Mouse (Mus musculus): Measurements from ENCODE around the gene Dusp11. TPM values are rescaled to one million over a fixed set of nuclear protein-coding genes. Genes with fewer than 3 reads are reported as not detected.
"Not testable (repeated sequence)": the region's sequence is repeated elsewhere in the genome, so short reads cannot be mapped to it uniquely, and the experiment has no call there.

The Dusp11 gene
- total RNA-seq, 4 experiments from 2014 or later = 19.5 to 23.2 (median 22.1) TPM

DNA sequence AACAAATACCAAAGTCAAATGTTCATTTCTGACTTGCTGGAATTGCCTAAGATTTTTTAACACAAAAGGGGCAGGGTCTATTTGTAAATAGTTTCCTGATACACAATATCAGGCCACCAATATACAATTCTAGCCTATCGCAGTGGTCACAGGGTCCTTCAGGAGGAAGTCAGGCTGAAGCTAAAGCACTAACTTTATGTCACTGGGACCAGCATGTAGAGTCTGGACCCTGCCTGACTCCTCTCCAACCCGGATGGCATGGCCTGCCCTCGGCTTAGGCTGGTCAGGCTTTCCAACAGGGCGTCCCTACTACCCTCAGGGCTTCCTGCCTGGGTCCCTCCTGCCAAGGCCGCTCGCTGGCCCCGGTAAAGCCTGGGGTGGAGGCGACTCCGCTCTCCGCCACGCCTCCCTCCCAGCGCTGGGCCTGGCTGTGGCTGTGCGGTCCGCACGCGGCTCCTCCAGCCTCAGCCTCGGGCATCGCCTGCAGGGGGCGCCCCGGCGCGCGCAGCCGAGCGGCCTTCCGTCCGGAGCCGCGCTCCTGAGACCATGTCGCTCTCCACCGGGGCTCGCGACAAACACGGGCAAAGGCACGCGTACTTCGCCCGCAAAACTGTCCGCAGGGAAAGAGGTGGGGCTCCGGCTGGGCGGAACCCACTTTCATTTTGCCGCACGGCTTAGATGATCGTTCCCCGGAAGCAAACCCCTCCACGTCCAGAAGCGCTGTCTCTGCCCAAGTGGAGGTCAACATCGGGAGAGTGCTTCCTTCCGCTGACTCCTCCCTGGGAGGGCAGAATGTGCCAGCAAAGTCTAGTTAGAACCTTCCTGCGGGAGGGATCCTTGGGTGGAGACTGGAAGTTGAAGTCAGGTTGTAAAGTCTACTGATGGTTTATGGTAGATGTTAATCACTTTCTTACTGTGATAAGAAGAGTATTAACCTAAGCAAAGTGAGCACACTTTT lies 24.7 kb downstream of the Dusp11 start:
- DNase-seq (ENCODE audit: low spot score in 2 of 2) = peak; percentile 72 to 82

- DNase-seq (ENCODE audit: low spot score in 2 of 2) = no peak
Observed at GRCm38 (mm10) chr6:85935646-85936045, 25.8 kb downstream of the Dusp11 start.

- DNase-seq (ENCODE audit: low spot score in 2 of 2) = no peak
Observed at GRCm38 (mm10) chr6:85934047-85934446, 27.4 kb downstream of the Dusp11 start.

- no peak for DNase-seq (ENCODE audit: low spot score in 2 of 2)
Observed at GRCm38 (mm10) chr6:85929312-85929711, 32.2 kb downstream of the Dusp11 start.

DNA sequence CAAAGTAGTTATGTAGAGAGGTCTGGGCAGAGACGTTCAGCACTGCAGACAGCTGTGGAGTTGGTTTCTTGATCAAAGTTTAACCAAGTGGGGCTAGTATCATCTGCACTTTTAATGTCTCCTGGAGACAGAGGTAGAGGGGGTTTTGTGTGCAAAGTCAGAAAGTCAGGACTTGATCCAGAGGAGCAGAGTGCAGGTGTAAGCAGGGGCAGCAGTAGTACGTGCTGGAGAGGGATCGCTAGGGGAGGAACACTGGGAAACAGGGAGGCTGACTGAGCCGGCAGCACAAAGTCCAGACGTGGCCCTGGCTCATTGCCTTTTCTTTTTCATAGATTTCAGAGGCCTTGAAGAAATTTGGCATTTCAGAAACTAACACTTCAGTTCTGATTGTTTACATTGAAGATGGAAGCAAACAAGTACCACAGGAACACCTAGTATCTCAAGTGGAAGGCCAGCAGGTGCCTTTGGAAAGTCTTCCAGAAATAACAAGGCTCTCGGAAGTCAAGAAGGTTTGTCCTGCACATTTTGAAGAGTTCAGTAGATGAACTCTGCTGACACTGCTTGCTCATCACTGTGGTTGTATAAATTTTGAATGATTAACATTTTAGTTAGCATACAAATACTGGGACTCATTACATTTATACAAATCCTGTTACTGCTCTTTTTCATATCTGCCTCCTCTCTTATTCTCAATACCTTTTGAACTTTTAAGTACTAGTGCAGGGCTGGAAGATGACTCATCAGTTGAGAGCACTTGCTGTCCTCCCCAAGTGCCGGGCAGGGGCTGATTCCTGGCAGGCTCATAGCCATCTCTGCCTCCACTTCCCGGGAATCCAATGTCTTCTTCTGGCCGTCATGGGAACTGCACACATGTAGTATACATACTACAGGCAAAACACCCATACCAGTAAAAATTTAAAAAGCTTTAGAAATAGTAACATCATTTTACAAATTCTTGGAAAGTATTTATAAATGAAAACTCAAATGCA lies 33.7 kb downstream of the Dusp11 start:
- DNase-seq (ENCODE audit: low spot score in 2 of 2) = no peak

DNA sequence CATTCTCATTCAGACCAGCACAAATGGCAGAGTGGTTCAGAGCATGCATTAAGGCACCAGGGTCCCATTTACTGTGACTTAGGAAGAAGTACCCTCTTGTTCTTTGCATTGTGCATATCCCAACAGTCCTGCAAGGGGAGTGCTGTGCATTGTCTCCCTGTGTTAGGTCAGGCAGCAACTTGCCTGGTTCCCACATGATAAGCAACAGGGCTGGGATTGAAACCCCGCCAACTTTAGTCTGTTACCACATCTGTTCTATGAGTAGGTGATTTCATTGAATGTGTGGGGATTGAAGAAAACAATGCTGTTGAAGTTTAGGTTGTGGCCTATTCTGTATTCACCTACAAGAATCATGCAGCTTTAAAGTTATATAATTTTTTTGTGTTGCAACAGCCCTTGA lies 34.8 kb downstream of the Dusp11 start:
- DNase-seq (ENCODE audit: low spot score in 2 of 2) = no peak

DNA sequence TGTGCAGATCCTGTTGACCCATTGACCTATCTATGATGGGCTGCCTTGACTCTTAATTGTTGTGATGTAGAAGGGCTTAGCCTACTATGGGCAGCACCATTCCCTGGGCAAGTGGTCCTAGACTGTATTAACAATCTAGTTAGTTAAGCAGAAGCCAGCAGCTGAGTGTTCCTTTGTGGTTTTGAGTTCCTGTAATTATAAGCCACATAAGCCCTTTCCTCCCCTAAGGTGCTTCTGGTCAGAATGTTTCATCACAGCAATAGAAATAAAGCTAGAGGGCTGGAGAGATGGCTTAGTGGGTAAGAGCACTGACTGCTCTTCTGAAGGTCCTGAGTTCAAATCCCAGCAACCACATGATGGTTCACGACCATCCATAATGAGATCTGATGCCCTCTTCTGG lies 37.8 kb downstream of the Dusp11 start:
- DNase-seq (ENCODE audit: low spot score in 2 of 2) = no peak

- DNase-seq (ENCODE audit: low spot score in 2 of 2) = no peak
Observed at GRCm38 (mm10) chr6:85919401-85919800, 42.1 kb downstream of the Dusp11 start.

DNA sequence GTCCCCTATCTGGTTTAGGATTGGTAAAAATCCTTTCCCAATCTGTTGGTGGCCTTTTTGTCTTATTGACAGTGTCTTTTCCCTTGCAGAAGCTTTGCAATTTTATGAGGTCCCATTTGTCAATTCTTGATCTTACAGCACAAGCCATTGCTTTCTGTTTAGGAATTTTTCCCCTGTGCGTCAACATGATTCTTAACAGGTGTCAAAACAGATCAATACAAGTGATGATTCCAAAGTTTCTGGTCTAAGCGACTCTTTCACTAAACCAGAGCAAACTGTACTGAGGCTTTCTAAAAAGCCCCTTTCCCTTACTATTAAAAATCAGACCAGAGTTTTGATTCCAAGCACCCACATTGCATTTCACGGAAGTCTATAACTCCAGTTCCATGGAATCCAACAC lies 43.1 kb downstream of the Dusp11 start:
- not testable (repeated sequence) for DNase-seq (ENCODE audit: low spot score in 2 of 2)

GRCm38 (mm10) chr6:85916596-85916995 lies 44.9 kb downstream of the Dusp11 start:
- no peak for DNase-seq (ENCODE audit: low spot score in 2 of 2)

GRCm38 (mm10) chr6:85915539-85916513 lies 45.6 kb downstream of the Dusp11 start, which contains the start of gene Nat8f1:
TSS of gene Nat8f1 (minus strand) at chr6:85915687.
- peak; percentile 88 to 89 for DNase-seq (ENCODE audit: low spot score in 2 of 2)

DNA sequence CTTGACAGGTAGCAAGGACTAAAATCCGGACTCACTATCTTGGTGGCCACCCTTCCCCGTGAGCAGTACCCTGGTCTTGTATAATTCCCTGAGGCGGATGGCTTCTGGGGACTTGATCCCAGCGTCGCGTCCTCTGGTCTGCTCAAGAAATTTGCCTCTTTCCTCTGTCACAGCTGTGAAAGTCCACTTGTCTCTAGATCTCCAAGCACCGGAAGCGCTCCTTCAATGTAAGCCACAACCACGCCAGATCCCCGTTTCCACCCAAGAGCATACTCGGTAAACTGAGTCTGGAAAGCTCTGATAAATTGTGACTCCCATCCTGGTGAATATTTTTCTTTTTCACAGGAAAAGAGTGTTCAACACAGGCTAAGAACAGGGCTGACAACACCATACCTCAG lies 46.3 kb downstream of the Dusp11 start:
- DNase-seq (ENCODE audit: low spot score in 2 of 2) = no peak

- DNase-seq (ENCODE audit: low spot score in 2 of 2) = no peak
Observed at GRCm38 (mm10) chr6:85911587-85911986, 49.9 kb downstream of the Dusp11 start, which contains the start of gene Tprkb. TSS of gene Tprkb (plus strand) at chr6:85911865.

DNA sequence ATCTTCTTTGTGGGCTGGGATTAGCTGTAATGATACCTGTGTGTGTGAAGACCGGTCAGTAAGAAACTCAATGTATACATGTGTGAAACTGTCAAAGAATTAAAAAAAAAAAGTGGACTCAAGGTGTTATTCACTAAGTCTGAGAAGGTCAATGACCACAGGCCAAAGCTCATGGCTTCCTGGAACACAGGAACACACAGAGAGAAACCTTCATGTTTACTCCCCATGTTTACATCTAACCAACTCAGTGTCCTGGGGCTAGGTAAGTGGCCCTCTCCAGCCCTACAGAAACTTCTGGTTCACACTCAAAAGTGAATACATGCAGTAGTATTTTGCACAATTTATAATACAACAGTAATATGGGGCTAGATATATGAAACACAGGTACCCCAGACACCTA lies 51.8 kb downstream of the Dusp11 start:
- DNase-seq (ENCODE audit: low spot score in 2 of 2) = no peak

GRCm38 (mm10) chr6:85908341-85908740 lies 53.1 kb downstream of the Dusp11 start:
- no peak for DNase-seq (ENCODE audit: low spot score in 2 of 2)

DNA sequence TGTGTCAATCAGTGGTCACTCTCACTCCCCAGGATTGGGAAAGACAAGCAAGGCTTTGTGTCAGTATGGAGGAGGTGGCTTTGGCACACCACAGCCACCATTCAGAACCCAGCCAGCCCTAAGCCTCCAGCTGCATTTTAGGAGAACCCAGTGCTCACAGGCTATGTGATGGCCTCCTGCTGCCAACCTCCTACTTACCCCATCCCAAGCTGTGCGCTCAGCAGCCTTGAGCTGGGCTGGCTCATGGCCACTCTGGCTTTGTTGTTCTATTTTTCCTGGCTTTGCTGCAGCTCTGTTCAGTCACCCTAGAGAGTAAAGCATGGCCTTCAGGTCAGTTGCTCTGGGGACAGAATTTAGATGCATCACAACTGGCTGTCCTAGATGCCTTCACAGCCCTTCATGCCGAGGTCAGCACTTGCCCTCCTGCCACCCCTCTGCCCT lies 54.5 kb downstream of the Dusp11 start:
- DNase-seq (ENCODE audit: low spot score in 2 of 2) = peak in 1 of 2 experiments; percentile 13

GRCm38 (mm10) chr6:85904642-85905061 lies 56.8 kb downstream of the Dusp11 start, which contains the start of gene Nat8f4:
TSS of gene Nat8f4 (minus strand) at chr6:85904884.
- DNase-seq (ENCODE audit: low spot score in 2 of 2) = peak; percentile 57 to 65

- no peak for DNase-seq (ENCODE audit: low spot score in 2 of 2)
Observed at GRCm38 (mm10) chr6:85902303-85902702, 59.2 kb downstream of the Dusp11 start.

- DNase-seq (ENCODE audit: low spot score in 2 of 2) = not testable (repeated sequence)
Observed at GRCm38 (mm10) chr6:85898596-85899475, 62.6 kb downstream of the Dusp11 start.

All from gastrocnemius, adult 8-10 months (tissue).